In genomic region chr15:32330427-32330826, GRCm38 (mm10) we compare ENCODE assay signal across 21 mouse cellular contexts.
DNase-seq lines count a peak whose midpoint lies in the region; ATAC-seq lines count a peak whose summit lies in the region.
"Had no signal": no experiment of that assay in that cellular context is flagged by ENCODE, and none has a peak within 500 bp of the region (broad histone marks: within the 10 kb centered on the region; RNA-seq: fewer than 3 reads in every experiment).

No protein-coding gene starts in this region.

- no peak overlapping the region for H3K9ac ChIP-seq in hindbrain, embryonic 14.5 days
- H3K9ac ChIP-seq in hindbrain, embryonic 12.5 days = no peak overlapping the region
- no peak overlapping the region for H3K9ac ChIP-seq in forebrain, embryonic 16.5 days (replicated peaks; ENCODE audit: low read depth, low read length)
- H3K9ac ChIP-seq: neural tube, embryonic 13.5 days had no signal

- no peaks in the 10 kb centered on the region for H3K27me3 ChIP-seq in hindbrain, embryonic 14.5 days (ENCODE audit: control insufficient read depth, insufficient read depth, low read length)
- H3K27me3 ChIP-seq in hindbrain, embryonic 12.5 days = no peaks in the 10 kb centered on the region
- H3K27me3 ChIP-seq in embryonic facial prominence, embryonic 10.5 days (replicated peaks; ENCODE audit: low read depth, poor library complexity, severe bottlenecking) = no peaks in the 10 kb centered on the region
- no peaks in the 10 kb centered on the region for H3K27me3 ChIP-seq in forebrain, embryonic 16.5 days (replicated peaks; ENCODE audit: control insufficient read depth, insufficient read depth, low read length)
- H3K27me3 ChIP-seq: neural tube, embryonic 13.5 days had no signal

- no peak overlapping the region for H3K4me3 ChIP-seq in hindbrain, embryonic 14.5 days (replicated peaks; ENCODE audit: low read length)
- H3K4me3 ChIP-seq in hindbrain, embryonic 12.5 days = no peak overlapping the region
- no peak overlapping the region for H3K4me3 ChIP-seq in embryonic facial prominence, embryonic 10.5 days
- H3K4me3 ChIP-seq in forebrain, embryonic 16.5 days (replicated peaks; ENCODE audit: low read length) = no peak overlapping the region
- H3K4me3 ChIP-seq: neural tube, embryonic 13.5 days had no signal

- WGBS in hindbrain, embryonic 14.5 days = 54% methylated on average over 8 of the region's 8 CpGs
- 50% methylated on average over 8 of the region's 8 CpGs for WGBS in hindbrain, embryonic 12.5 days
- WGBS in embryonic facial prominence, embryonic 10.5 days = 44% methylated on average over 8 of the region's 8 CpGs
- 19% methylated on average over 8 of the region's 8 CpGs for WGBS in forebrain, embryonic 16.5 days

- peaks cover 19% of the 10 kb centered on the region for H3K4me1 ChIP-seq in hindbrain, embryonic 14.5 days (replicated peaks; ENCODE audit: control insufficient read depth, insufficient read depth, low read length)
- peaks cover 21% of the 10 kb centered on the region for H3K4me1 ChIP-seq in hindbrain, embryonic 12.5 days
- H3K4me1 ChIP-seq in embryonic facial prominence, embryonic 10.5 days = peaks cover 47% of the 10 kb centered on the region
- H3K4me1 ChIP-seq in forebrain, embryonic 16.5 days (replicated peaks; ENCODE audit: control insufficient read depth, insufficient read depth, low read length) = peaks cover 13% of the 10 kb centered on the region

- H3K4me2 ChIP-seq in hindbrain, embryonic 14.5 days (replicated peaks) = no peak overlapping the region
- no peak overlapping the region for H3K4me2 ChIP-seq in hindbrain, embryonic 12.5 days (replicated peaks)
- H3K4me2 ChIP-seq in forebrain, embryonic 16.5 days (ENCODE audit: low read length) = peak overlapping the region; percentile 13; the same call in 1 of the 2 replicates
- H3K4me2 ChIP-seq: neural tube, embryonic 13.5 days had no signal

- peak; percentile 22 for DNase-seq in embryo, embryonic 10.5 days (ENCODE audit: low spot score)
- no peak for DNase-seq in embryo, embryonic 9.5 days (ENCODE audit: extremely low spot score)
- no peak for DNase-seq in hindbrain, embryonic 14.5 days (ENCODE audit: low spot score)
- peak; percentile 20 for DNase-seq in embryonic facial prominence, embryonic 10.5 days (ENCODE audit: low spot score)
- DNase-seq in adrenal gland, postnatal 36 days = no peak
- no peak for DNase-seq in adrenal gland, adult 18-20 months (ENCODE audit: low spot score in 2 of 2)
- DNase-seq: adrenal gland, adult 2 months; cerebellum, adult 11 months; cerebellum, postnatal 14 days; kidney, adult 18-20 months; kidney, postnatal 14 days; layer of hippocampus, adult 9-11 months; lung, adult 2 months; lung, postnatal 36 days; right cerebral cortex, postnatal 4 days; thymus, postnatal 14 days had no signal

- H3K36me3 ChIP-seq in hindbrain, embryonic 14.5 days (replicated peaks; ENCODE audit: control insufficient read depth, insufficient read depth) = no peaks in the 10 kb centered on the region
- H3K36me3 ChIP-seq in hindbrain, embryonic 12.5 days = no peaks in the 10 kb centered on the region
- no peaks in the 10 kb centered on the region for H3K36me3 ChIP-seq in embryonic facial prominence, embryonic 10.5 days (replicated peaks)
- H3K36me3 ChIP-seq in forebrain, embryonic 16.5 days (ENCODE audit: control insufficient read depth, insufficient read depth) = no peaks in the 10 kb centered on the region
- H3K36me3 ChIP-seq: G1E; neural tube, embryonic 13.5 days had no signal

- H3K9me3 ChIP-seq in hindbrain, embryonic 14.5 days (ENCODE audit: control insufficient read depth, low read length) = no peaks in the 10 kb centered on the region
- H3K9me3 ChIP-seq in hindbrain, embryonic 12.5 days (replicated peaks) = no peaks in the 10 kb centered on the region
- no peaks in the 10 kb centered on the region for H3K9me3 ChIP-seq in embryonic facial prominence, embryonic 10.5 days
- no peaks in the 10 kb centered on the region for H3K9me3 ChIP-seq in forebrain, embryonic 16.5 days (ENCODE audit: control insufficient read depth, low read length)
- H3K9me3 ChIP-seq: G1E; neural tube, embryonic 13.5 days had no signal

- no peak overlapping the region for H3K27ac ChIP-seq in hindbrain, embryonic 14.5 days
- no peak overlapping the region for H3K27ac ChIP-seq in hindbrain, embryonic 12.5 days
- H3K27ac ChIP-seq in embryonic facial prominence, embryonic 10.5 days (replicated peaks) = peak overlapping the region; percentile 80
- H3K27ac ChIP-seq in forebrain, embryonic 16.5 days (ENCODE audit: low read length) = no peak overlapping the region
- H3K27ac ChIP-seq: neural tube, embryonic 13.5 days had no signal

- ATAC-seq in hindbrain, embryonic 14.5 days (ENCODE audit: low FRiP score) = 0 out of 2 replicates have a peak, but pooled peaks have one; percentile 31
- no peak for ATAC-seq in hindbrain, embryonic 12.5 days (ENCODE audit: low FRiP score)
- peak; percentile 18; the same call in 1 of the 2 replicates for ATAC-seq in forebrain, embryonic 16.5 days
- ATAC-seq: CD4-positive, CD25-positive, alpha-beta regulatory T cell, adult 4 months had no signal

Comparison
In these comparisons a context has a peak if more than half of its experiments do, and no peak if none do; other contexts are left out.
1. DNase-seq: peak in embryo, embryonic 10.5 days (single experiment) and embryonic facial prominence, embryonic 10.5 days (single experiment); none in embryo, embryonic 9.5 days (single experiment), hindbrain, embryonic 14.5 days (single experiment), adrenal gland, postnatal 36 days (0 of 2) and adrenal gland, adult 18-20 months (0 of 2).